In the genomic region with DNA sequence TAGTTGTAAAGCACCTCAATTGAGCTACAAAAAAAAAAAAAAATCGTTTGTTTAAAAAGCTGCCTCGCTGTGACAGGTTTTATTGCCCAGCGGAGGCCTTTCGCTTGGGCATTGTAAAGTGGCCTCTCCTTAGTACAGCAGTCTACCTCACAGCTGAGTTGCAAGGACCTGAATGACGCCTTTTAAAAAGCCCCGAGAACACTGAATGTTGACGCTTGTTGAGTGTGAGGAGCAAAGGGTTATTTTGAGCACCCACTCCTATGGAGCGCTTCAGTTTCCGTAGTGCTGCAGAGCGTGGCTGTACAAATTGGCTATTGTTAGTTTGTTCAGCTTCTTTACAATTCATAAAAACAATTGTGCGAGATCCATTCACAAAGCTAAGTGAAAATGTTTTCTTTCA, we compare ENCODE assay signal across 8 mouse cellular contexts. TPM values are rescaled to one million over a fixed set of nuclear protein-coding genes. Genes with fewer than 3 reads are reported as not detected.
DNase-seq lines count a peak whose midpoint lies in the region; ATAC-seq lines count a peak whose summit lies in the region.

No protein-coding gene starts in this region.

- H3K4me1 ChIP-seq in lung, embryonic 15.5 days: peaks cover 19% of the 10 kb centered on the region
- peaks cover 30% of the 10 kb centered on the region for H3K4me1 ChIP-seq in hindbrain, embryonic 13.5 days (replicated peaks)
- H3K4me1 ChIP-seq in midbrain, embryonic 11.5 days (ENCODE audit: control insufficient read depth, insufficient read depth, low read length): peaks cover 10% of the 10 kb centered on the region; the same call in 1 of the 2 replicates

- no peak for ATAC-seq in lung, embryonic 15.5 days (ENCODE audit: borderline replicate concordance, extremely low read depth, low FRiP score, low TSS enrichment)
- ATAC-seq in hindbrain, embryonic 13.5 days (ENCODE audit: low FRiP score): no peak
- no peak for ATAC-seq in midbrain, embryonic 11.5 days (ENCODE audit: low FRiP score)

- peak overlapping the region; percentile 94 for H3K9ac ChIP-seq in lung, embryonic 15.5 days
- H3K9ac ChIP-seq in hindbrain, embryonic 13.5 days: peak overlapping the region; percentile 97
- peak overlapping the region; percentile 96 for H3K9ac ChIP-seq in midbrain, embryonic 11.5 days (ENCODE audit: low read length)

- H3K4me2 ChIP-seq in lung, embryonic 15.5 days: peak overlapping the region; percentile 70
- H3K4me2 ChIP-seq in hindbrain, embryonic 13.5 days: peak overlapping the region; percentile 95
- peak overlapping the region; percentile 85 for H3K4me2 ChIP-seq in midbrain, embryonic 11.5 days

- no peaks in the 10 kb centered on the region for H3K9me3 ChIP-seq in lung, embryonic 15.5 days
- no peaks in the 10 kb centered on the region for H3K9me3 ChIP-seq in hindbrain, embryonic 13.5 days
- H3K9me3 ChIP-seq in midbrain, embryonic 11.5 days (ENCODE audit: control insufficient read depth, low read length): no peaks in the 10 kb centered on the region

- H3K36me3 ChIP-seq in lung, embryonic 15.5 days: no peaks in the 10 kb centered on the region
- H3K36me3 ChIP-seq in hindbrain, embryonic 13.5 days: no peaks in the 10 kb centered on the region
- no peaks in the 10 kb centered on the region for H3K36me3 ChIP-seq in midbrain, embryonic 11.5 days (ENCODE audit: control insufficient read depth, insufficient read depth, low read length)

- peak overlapping the region; percentile 95 for H3K27ac ChIP-seq in lung, embryonic 15.5 days
- H3K27ac ChIP-seq in hindbrain, embryonic 13.5 days: peak overlapping the region; percentile 98; the same call in 1 of the 2 replicates
- no peak overlapping the region for H3K27ac ChIP-seq in midbrain, embryonic 11.5 days (ENCODE audit: low read depth, low read length)

- H3K27me3 ChIP-seq in lung, embryonic 15.5 days: no peaks in the 10 kb centered on the region
- no peaks in the 10 kb centered on the region for H3K27me3 ChIP-seq in hindbrain, embryonic 13.5 days
- H3K27me3 ChIP-seq in midbrain, embryonic 11.5 days (ENCODE audit: control insufficient read depth, insufficient read depth, low read length): no peaks in the 10 kb centered on the region

- WGBS in lung, embryonic 15.5 days: 4% methylated on average over 11 of the region's 11 CpGs
- 3% methylated on average over 11 of the region's 11 CpGs for WGBS in hindbrain, embryonic 13.5 days
- 12% methylated on average over 11 of the region's 11 CpGs for WGBS in midbrain, embryonic 11.5 days

- peak overlapping the region; percentile 91 for H3K4me3 ChIP-seq in lung, embryonic 15.5 days
- H3K4me3 ChIP-seq in hindbrain, embryonic 13.5 days: peak overlapping the region; percentile 93
- peak overlapping the region; percentile 94 for H3K4me3 ChIP-seq in midbrain, embryonic 11.5 days (ENCODE audit: low read depth, low read length)

- no peak for DNase-seq in lung, postnatal 14 days
- peak; percentile 20 for DNase-seq in c-Kit-positive CD71-positive TER-119-positive erythroid progenitor cells, embryonic 14.5 days (ENCODE audit: low spot score)
- DNase-seq in midbrain, embryonic 11.5 days (ENCODE audit: low spot score, missing footprints): peak; percentile 91
- no peak for DNase-seq in urinary bladder, postnatal 25 days (ENCODE audit: low spot score)
- DNase-seq in layer of hippocampus, adult 8-10 months (ENCODE audit: low spot score in 2 of 2): no peak
- no peak for DNase-seq in gastrocnemius, adult 18-20 months (ENCODE audit: low spot score)

RNA-seq across cellular contexts. Expression of gene Arf4, which starts 1.4 kb away (rescaled TPM):
- 593 and 627 TPM in 2 replicates for polyA plus RNA-seq in lung, embryonic 15.5 days (2015; fragmentation: Nextera tagmentation; extraction: Ambion mirVana)
- polyA plus RNA-seq in hindbrain, embryonic 13.5 days (2015; fragmentation: Nextera tagmentation; extraction: Ambion mirVana): 586 and 604 TPM in 2 replicates
- polyA plus RNA-seq in midbrain, embryonic 11.5 days (2014; fragmentation: Nextera tagmentation; extraction: Ambion mirVana): 586 and 633 TPM in 2 replicates
- total RNA-seq in layer of hippocampus, adult 8-10 months (2022): 100 to 1,000 TPM; 114 to 128 (median 120) TPM
- 10 to 100 TPM; 26.2 to 37.1 TPM for total RNA-seq in gastrocnemius, adult 18-20 months (2021)

RNA-seq across cellular contexts. Expression of gene Pde12, which starts 30.4 kb away (rescaled TPM):
- 8.7 TPM in 2 replicates for polyA plus RNA-seq in lung, embryonic 15.5 days (2015; fragmentation: Nextera tagmentation; extraction: Ambion mirVana)
- 11.8 and 11.9 TPM in 2 replicates for polyA plus RNA-seq in hindbrain, embryonic 13.5 days (2015; fragmentation: Nextera tagmentation; extraction: Ambion mirVana)
- polyA plus RNA-seq in midbrain, embryonic 11.5 days (2014; fragmentation: Nextera tagmentation; extraction: Ambion mirVana): 12.4 and 13.7 TPM in 2 replicates
- total RNA-seq in layer of hippocampus, adult 8-10 months (2022): 1 to 10 TPM; 7.8 to 8.8 (median 8.1) TPM
- total RNA-seq in gastrocnemius, adult 18-20 months (2021): 1 to 10 TPM; 4.0 to 4.3 TPM

RNA-seq across cellular contexts. Expression of gene Dnah12, which starts 53.8 kb away (rescaled TPM):
- 0.44 and 0.52 TPM in 2 replicates for polyA plus RNA-seq in lung, embryonic 15.5 days (2015; fragmentation: Nextera tagmentation; extraction: Ambion mirVana)
- polyA plus RNA-seq in hindbrain, embryonic 13.5 days (2015; fragmentation: Nextera tagmentation; extraction: Ambion mirVana): 0.08 and 0.09 TPM in 2 replicates
- 0.06 TPM in 1 of 2 replicates, not detected in the other for polyA plus RNA-seq in midbrain, embryonic 11.5 days (2014; fragmentation: Nextera tagmentation; extraction: Ambion mirVana)
- total RNA-seq in layer of hippocampus, adult 8-10 months (2022): 1 to 10 TPM in 1 of 4 experiments, under 1 TPM in 3; 0.32 to 1.1 (median 0.62) TPM
- under 1 TPM in 1 of 2 experiments, not detected in 1; 0.02 TPM for total RNA-seq in gastrocnemius, adult 18-20 months (2021)

Comparison
In these comparisons a context has a peak if more than half of its experiments do, and no peak if none do; other contexts are left out.
1. DNase-seq: peak in c-Kit-positive CD71-positive TER-119-positive erythroid progenitor cells, embryonic 14.5 days (single experiment) and midbrain, embryonic 11.5 days (single experiment); none in lung, postnatal 14 days (single experiment), urinary bladder, postnatal 25 days (single experiment), layer of hippocampus, adult 8-10 months (0 of 2) and gastrocnemius, adult 18-20 months (single experiment).
2. Peak in every context shown above with its lines, with median percentiles within 50 percentile points of each other: H3K4me2 ChIP-seq, H3K4me3 ChIP-seq and H3K9ac ChIP-seq.